Mouse (Mus musculus) mouse trophoblast stem cell (cell line): ENCODE data around the gene E130308A19Rik.

ENCODE experiments used
- in situ Hi-C, 2 experiments: fragments of 300-500 bp; cut with MseI, MboI; formaldehyde crosslinking; loops; 2 replicates in 1 of 2; 3 replicates in 1 of 2; pipeline ENCODE4 v1.15.1; 2025

E130308A19Rik gene

DNA sequence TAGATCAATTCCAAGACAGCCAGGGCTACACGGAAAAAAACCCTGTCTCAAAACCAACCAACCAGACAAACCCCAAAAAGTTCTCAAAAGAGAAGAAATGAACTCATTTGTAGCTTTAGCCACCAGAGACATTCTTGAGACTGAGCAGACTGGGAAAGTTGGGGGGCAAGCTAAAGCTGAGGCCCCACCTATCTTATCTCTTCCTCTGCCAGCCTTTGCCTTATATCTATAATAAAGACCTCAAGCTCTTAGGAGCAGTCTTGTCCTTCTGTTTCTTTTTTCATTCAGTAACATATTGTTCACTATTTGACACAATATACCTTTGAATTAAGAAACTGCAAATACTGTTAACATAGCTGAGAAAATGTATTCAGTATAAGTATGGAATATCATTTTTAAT is 55.4 kb downstream of the E130308A19Rik start:
- in situ Hi-C loops, result no loop called here

DNA sequence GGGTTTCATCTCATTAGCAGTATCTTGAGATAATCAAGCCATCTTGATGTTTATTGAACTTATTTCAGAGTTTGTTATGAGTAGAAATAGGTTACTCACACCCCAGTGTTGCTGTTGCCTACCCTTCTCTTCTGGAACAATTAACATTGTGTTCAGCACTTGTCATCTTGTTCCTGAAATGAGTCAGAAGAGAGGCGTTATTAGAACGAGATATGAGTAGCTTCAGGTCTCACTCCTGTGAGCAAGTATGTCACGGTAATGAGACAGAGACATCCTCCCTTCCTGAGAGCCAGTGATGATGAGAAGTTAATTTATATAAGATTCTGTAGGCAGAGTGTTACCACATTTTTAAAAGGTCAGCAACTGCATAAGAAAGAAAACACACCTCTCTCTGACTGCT is 56.5 kb downstream of the E130308A19Rik start:
- in situ Hi-C loops, result no loop called here

DNA sequence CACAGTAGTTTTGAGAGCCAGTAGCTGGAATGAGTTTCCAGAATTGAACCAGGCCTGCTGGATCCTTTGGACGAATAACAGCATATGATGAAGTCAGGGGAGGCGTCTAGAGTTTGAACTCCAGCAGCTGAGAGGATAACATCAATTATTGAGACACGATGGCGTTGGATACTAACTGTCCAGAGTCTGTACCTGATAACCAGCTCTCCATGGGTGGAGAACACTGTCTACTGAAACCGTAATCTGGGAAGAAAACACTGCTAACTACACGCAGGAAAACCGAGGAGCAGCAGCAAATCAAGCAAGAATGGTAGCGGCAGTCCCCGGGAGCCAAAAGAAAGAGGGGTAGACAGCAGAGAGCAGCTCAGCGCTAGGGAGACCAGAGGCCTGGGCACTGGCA is 56.9 kb downstream of the E130308A19Rik start:
- in situ Hi-C loops, result no loop called here

DNA sequence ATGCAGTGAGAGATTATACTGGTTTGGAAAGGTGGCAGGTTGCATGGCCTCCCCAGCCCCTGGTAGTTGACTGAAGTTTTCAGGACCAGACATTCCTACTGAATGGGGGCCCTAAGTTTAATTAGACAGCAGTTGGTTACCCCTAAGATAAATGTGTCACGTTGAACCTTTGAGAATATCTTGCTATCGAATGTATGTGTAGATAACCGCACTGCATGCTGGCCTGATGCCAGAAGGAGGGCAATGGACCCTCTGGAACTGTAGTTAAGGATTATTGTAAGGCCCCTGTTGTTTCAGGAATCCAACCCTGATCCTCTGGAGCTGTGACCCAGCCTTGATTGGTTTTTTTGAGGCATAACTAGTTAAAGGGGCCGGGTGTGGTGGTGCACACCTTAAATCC is 58.3 kb downstream of the E130308A19Rik start:
- in situ Hi-C loops, result no loop called here

DNA sequence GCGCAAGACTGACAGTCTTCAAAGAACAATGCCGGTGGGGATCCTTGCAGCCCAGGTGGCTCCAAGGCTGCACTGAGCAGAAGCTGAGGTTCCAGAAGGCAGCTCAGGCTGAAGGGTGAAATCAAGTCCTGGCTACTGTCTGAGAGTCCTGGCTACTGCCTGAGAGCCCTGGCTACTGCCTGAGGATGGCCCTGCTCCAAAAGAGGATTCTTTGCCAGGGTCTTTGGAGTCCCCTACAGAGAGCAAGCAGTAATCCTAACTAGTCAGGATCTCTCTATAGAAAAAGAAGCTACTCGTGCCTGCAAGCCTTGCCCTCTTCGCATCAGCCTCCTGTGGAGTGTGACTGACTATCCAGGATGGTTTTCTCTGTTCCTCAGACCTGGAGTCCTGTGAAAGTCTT is 60.7 kb downstream of the E130308A19Rik start:
- in situ Hi-C loops, result no loop called here

DNA sequence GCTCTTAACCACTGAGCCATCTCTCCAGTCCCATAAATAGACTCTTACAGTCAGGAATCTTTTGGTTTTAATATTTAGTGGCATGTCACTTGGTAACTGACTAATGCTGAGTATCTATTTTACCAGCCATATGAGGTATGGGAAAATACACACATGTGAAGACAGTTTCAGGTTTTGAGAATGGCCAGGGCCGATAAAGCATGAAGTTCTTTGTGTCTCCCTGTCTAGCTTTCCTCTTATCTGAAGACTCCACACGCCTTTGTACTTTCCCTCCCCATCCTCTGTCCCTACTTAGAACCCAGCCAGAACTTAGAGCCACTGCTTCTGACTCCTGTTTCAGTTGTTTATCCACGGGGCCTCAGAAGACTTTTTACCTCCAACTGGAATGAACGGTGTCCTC is 63.0 kb downstream of the E130308A19Rik start:
- in situ Hi-C loops, result no loop called here

DNA sequence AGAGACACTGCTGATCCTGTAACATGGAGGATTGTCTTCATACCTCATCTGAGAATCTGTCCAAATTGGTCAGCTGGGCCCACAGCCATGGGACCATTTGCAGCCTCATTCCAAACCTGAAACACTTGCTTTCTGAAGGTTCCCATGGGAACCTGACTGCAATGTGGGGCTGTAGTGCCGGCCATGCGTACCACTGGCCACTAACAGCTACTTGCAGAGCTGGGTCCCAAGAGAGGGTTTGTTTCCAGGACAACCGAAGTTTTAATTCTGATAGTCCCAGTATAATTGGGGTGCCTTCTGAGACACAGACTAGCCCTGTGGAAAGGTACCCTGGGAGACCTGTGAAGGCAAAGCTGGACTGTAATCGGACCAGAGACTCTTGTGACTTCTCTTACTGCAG is 64.1 kb downstream of the E130308A19Rik start:
- in situ Hi-C loops, result no loop called here

DNA sequence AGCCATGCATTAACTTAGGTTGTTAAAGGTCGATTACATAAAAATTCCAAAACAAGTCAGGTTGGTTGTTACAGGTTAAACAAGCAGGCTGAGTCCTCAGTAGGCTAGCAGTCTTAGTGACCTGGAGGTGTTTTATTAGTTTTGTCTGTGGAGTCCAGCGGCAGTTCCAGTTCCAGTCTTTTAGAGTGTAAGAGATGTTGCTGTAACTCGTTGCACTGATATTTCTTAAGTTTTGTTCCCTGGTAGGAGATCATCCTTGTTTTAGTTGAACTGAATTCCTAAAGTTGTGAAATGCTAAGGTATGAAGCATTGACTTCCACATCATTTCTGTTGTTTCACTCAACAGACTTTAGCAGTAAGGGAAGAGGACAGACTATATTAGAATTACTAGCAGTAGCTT is 70.8 kb downstream of the E130308A19Rik start:
- in situ Hi-C loops, result no loop called here

DNA sequence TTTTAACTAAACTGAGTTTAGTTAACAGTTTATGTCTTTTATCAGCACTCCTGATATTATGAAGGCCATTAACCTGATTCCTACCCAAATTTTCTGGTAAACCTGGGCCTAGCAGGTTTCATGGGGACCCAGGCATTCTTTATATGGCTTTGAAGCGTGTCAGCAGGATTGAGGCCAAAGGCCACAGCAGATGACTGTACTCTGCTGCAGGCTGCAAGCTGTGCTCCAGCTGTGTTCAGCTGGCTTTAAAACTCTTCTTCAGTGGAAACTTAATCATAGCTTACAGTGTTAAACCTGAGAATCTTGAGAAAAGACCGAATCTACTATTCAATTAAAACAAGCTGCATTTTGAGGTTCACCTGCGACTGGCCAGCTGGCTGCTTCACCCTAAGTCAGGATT is 71.9 kb downstream of the E130308A19Rik start:
- in situ Hi-C loops, result no loop called here

DNA sequence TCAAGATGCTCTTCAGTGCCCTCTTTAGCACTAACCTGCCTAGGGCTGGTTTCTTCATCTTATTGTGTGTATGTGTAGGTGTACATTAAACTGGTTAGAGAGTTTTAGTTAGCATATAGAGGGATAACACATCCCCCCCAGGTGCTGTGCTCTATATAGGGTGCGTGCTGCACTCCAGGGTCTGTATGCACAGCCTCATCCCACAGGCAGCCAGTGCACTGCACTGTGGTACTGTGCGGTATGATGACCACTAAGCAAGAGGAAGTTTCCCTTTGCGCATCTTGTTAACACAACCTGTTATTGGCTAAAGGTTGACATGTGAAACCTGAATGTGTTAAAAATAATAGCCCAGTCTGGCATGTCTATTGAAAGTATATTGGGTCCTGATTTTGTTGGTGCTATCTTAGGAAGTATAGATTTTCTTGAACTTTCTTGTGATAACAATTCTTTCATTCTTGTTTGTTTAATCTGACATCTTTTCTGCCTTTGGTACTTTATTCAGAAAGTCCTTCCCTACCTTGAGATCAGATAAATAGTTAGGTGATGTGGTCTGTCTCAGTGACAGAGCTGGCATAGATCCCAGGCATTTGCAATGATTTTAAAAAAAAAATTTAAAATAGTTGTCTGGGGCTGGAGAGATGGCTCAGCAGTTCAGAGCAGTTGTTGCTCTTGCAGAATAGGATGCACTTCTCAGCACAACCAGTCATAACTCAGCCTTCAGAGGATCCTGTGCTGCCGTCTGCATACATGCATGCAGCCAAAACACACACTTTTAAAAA is 73.2 kb downstream of the E130308A19Rik start:
- in situ Hi-C loops, result no loop called here

DNA sequence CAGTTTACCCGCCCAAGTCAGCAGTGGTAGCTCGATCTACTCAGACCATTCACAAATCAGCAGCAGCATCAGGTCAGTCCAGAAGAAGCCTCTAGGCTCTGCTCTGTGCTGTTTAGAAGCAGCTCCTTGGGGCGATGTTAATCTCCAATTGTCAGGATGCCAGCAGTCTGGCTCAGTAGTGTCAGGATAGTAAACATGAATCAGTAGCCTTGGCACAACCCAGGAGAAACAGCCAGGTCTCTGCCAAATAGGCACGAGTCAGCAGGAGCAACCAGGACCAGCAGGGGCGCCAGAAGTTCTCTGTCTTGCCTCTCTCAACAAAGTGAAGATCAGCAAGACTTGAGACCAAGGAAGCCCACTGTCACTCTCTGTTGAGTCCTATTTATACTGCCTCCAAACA is 83.3 kb downstream of the E130308A19Rik start:
- in situ Hi-C loops, result no loop called here

DNA sequence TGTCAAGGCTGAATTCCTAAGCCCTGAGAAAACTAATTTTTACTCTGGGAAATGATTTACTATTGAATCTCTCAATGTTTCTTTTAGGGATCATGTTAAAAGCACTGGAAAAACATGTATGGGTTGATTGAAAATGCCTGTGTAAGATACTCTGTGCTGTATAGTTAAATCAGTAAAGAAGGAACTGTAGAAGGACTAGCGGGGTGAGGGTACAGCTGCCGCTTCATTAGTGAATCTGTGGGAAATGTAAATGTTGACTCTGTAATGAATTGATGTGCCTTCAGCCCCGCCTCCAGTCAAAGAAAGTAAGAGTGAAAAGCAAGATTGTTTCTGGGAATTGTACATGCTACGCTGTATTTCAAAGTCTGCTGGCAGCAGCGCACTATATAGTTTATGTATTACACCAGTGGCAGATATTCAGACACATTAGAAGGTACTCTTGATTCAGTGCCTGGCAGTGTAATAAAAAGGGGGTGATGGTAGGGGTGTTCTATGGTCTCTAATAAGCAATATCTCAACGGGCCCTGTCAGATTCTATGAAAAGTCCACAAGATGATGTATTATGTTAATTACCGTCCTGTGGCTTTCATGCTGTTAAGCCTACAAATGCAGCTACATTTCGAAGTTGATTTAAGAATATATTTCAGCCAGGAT is 84.9 kb downstream of the E130308A19Rik start:
- in situ Hi-C loops, result no loop called here

DNA sequence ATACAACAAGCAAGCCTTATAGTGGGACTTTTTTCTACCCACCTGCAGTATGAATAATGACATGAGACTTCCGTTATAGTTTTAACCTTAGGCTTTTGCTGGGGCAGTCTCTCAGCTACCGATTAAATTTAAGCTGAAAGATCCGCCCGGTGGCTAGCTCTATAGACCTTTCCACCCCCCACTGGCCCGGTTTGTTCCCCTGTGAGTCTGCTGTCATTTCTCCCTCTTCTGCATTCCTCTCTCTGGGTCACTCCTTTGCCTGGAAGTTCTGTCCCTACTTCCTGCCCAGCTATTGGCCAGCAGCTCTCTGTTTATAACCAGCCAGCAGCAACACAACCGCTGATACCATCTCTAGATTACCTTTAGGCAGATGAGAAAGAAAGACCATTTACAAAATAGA is 86.4 kb downstream of the E130308A19Rik start:
- in situ Hi-C loops, result no loop called here

DNA sequence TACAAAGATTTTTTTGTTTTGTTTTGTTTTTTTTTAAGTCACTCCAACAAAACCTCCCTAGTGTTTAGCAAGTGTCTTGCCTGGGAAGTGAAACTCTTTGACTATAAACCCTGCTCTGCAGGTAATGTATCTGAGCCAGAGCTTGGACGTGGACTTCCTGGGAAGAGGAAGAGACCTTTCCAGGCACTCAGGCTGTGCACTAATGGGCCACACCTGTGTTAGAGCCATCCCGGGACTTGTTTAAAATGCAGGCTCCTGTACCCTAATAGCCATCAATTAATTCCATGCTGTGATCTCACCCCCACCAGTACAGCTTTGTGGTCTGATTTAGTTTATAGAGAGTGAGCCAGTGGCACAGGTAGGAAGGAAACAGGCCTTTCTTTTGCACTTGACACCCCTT is 86.9 kb downstream of the E130308A19Rik start:
- in situ Hi-C loops, result no loop called here

DNA sequence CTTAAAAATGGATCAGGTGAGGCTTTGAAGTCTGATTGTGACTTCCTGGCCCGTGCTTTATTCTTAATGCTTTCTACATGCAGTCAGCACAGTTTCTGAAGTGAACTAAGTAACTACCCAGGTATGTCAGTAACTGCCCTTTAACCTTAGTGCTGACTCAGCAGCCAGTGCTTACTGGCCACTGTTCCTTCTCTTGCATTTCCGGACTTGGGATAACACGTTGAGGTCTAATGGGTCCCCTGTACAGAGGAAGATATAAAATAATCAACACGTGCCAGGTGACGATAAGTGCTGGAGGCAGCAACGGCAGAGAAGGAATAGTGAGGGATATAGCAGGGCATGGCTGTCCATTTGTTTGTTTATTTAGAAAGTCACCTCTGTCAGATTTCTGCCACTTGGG is 88.5 kb downstream of the E130308A19Rik start:
- in situ Hi-C loops, result no loop called here

DNA sequence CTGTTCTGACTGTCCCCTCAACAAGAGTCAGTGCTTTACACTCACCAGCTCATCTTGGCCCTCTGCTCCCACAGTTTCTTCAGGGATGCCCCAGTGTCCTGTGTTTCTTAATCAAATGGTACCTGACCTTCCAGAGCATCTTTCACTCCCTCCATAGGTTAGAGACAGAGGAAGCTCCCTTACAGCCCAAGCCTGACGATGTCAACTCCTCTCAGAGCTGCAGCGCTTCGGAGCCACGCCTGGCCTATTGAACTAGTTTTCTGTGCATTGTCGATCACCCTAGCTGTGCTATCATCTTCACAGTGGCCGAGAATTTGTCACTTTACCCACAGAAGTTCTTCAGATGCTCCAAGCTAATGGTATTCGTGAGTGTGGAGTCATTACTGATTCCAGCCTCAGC is 88.9 kb downstream of the E130308A19Rik start:
- in situ Hi-C loops, result no loop called here

DNA sequence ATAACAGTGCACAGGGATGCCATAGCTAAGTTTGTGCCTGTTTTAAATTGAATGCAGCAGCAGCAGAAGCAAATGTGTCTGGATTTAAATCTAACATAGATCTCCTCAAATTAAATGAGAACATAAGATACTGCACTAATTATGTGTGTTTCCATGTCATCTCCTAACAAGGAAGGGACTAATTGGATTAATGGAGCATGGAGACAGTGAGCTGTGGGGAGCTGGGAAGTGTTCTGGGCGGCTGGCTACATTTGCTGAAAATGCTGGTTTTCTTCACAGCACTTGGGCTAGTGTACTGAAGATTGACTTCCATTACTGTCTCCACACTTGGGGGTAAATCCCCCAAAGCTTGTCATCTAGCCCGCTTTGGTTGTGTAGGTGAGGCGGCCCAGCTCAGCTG is 89.5 kb downstream of the E130308A19Rik start:
- in situ Hi-C loops, result no loop called here

DNA sequence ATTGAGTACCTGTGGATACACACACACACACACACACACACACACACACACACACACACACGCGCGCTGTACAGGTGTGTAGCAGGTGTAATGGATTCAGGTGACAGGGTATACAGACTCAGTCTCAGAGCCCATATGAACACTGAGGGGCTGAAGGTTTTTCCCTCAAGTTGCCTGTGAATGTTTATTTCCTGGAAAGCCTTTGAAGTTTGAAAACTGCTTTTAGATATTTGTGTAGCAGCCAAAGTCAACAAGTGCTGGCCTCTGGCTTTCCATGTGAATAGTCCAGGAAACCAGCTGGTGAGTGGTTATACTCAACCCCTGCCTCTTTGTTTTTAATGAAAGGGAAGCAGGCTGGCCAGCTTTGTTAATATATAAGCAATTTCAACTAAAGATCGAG is 91.3 kb downstream of the E130308A19Rik start:
- in situ Hi-C loops, result no loop called here

DNA sequence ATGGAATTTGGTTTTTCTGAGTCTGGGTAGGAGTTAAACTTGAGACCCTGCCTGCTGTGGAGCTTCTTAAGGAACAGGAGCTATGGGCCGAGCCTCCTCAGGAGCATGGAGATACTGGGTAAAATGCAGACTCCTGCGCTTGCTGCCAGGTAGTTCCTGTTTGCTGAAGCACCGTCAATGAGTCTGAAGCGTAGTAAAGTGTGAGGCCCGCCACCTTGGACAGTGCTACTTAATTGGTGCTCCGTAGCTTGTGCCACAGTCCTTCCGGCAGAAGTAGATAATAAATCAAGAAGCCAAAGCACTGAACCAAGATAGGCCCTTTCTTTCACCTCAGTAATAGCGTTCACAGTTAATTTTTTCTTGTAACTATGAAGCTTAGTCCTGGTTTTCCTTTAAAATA is 92.5 kb downstream of the E130308A19Rik start:
- in situ Hi-C loops, result no loop called here

DNA sequence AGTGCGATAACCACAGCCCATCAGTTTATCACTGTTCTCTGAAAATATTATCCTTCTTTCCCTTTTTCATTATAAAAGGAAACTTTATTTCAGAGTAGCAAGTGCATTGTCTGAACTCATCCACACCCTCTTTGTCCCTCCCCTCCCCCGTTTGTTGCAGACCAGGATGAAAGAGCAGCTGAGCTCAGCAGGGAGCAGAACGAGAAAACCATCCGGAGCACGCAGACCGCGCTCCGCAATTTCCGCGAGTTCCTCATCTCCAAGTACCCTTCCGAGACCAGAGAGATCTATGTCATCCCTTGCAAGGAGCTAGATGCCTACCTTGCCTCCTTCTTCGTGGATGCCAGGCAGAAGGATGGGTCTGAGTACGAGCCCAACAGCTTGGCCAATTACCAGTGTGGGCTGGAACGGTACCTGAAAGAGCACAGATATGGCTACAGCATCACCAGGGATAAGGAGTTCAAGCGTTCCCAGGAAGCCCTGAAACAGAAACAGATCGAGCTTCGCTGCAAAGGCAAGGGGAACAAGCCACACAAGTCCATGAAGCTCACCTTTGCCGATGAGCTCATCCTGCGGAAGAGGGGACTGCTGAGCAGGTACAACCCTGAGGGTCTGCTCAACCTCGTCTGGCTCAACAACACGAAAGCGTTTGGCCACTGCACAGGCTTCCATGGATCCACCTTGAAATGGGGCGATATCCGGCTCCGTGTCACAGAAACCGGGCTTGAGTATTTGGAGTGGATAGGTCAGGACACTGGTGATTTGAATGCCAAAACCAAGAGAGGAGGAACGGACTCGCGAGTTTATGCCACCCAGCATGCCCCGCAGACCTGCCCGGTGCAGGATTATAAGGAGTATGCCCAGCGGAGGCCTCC is 93.7 kb downstream of the E130308A19Rik start:
- in situ Hi-C loops, result no loop called here

DNA sequence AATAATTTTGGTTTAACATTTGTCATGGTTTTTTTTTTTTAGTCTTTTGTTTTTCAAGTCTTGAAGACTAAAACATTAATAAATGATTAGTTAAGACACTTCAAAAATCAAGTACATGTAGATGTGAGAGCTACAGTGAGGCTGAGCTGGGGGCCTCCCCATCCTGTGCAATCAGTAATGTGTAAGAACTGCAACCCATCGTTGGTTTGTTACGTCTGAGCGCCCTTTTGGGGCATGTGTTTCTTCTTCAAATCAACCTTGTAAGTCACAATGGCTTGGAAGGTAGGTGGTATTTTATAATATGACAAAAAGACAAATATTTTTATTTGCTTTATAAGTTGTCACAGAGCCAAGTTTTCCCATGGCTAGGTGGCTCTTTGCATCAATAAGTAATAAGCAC is 95.8 kb downstream of the E130308A19Rik start:
- in situ Hi-C loops, result no loop called here

DNA sequence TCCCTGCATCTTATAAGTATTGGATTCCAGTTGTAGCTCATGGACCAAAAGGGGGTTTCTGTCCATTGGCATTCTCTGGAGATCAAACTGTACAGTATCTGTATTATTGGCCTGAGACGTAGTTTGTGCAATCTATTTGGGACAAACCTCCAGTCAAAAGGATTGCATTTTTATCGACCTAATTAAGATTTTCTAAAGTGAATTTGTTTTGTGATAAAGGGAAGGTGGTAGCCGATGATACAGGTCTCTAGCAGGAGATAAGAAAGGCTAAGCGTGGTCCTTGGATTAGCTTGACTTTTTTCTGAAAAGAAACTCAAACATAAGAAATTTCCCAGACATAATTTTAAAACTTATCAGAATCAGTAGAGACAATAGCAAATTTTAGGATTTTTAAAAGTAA is 99.6 kb downstream of the E130308A19Rik start:
- in situ Hi-C loops, result loop anchor here in 1 of 2 experiments (25.0 kb wide), 1 partner anchor 113 kb away; no protein-coding TSS in a partner anchor
